Mouse (Mus musculus) cerebellum, postnatal 36 days (tissue): Measurements from ENCODE around the gene C2cd5.

Experiments
- DNase-seq, 2 experiments: peaks; one replicate each; pipeline ENCODE4 v3.0.0; 2021 to 2022; ENCODE audit warnings: mixed read lengths in 2 of 2

C2cd5 gene

DNA sequence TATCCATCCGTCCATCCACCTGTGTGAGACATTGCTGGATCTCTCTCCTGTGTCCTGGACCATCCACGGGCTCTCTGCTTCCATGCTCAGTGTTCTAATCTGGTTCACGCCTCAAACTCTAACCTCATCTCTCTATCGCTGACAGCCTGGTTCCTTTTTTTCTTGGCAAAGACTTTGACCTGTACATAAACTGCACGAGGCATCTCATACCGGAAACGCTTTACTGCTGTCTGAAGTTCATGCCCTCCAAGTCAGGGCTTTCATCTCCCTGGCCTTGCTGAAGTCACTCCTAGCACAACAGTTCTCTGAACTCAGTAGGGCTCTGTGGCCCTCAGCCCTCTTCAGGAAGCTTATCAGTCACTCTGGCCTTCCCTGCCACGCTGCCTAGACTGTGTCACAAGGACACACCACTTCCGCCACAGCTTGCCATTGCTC is 15.1 kb upstream of the C2cd5 start:
- DNase-seq, result no peak

DNA sequence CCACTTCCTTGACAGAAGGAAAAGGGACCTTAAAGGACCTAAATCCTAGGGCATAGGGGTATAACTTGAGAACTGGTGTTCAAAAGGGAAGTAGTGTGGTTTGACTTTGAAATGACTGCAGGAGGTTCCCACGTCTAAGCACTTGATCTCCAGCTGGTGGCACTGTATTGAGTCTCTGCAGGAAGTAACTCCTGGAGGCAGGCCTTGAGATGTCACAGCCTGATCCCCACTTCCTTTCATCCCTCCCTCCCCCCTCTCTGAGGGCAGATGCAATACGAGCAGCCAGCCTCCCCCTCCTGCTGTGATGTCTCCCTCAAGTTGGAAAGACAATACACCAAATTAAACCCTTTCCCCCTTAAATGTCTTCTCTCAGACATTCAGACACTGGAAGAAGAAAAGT is 14.6 kb upstream of the C2cd5 start:
- no peak for DNase-seq

DNA sequence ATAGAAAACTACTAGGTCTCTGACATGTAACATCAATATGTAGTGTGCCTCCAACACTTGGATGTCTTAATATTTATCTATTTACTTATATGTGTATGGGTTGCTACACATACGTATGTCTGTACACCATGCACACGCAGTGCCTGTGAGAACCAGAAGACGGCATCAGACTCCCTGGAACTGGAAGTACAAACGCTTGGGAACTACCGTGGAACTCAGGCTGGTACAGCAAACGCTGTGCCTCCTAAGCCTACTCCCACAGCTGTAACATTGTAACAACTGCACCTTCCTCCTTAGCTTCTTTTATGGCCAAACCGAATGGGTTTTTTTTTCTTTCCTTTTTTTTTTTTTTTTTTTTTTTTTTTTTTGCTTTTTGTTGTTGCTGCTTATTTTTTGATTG is 10.4 kb upstream of the C2cd5 start:
- DNase-seq, result no peak

- no peak for DNase-seq
Measured at GRCm38 (mm10) chr6:143109622-143110218, 9.8 kb upstream of the C2cd5 start.

GRCm38 (mm10) chr6:143108031-143108430 is 8.1 kb upstream of the C2cd5 start:
- no peak for DNase-seq

GRCm38 (mm10) chr6:143107611-143108010 is 7.7 kb upstream of the C2cd5 start:
- no peak for DNase-seq

DNA sequence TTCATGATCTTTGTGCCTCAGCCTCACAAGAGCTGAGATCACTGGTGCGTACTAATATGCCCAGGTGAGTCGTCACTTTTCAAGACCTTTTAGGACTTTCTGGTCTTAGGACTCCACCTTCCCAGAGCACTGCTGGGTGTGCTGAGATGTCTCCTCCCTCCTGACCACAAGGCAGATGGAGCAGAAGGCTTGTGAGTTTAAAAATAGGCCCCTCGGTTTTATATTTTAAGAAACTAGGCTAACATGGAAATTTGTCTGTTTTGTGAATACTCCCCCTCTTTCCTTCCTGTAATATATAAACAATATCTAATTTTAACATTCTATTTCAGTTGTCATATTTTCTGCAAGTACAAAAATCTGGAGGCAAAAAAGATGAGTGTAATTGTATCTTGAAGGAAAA is 5.8 kb upstream of the C2cd5 start:
- DNase-seq, result no peak

GRCm38 (mm10) chr6:143103981-143104680 is 4.2 kb upstream of the C2cd5 start:
- no peak for DNase-seq

DNA sequence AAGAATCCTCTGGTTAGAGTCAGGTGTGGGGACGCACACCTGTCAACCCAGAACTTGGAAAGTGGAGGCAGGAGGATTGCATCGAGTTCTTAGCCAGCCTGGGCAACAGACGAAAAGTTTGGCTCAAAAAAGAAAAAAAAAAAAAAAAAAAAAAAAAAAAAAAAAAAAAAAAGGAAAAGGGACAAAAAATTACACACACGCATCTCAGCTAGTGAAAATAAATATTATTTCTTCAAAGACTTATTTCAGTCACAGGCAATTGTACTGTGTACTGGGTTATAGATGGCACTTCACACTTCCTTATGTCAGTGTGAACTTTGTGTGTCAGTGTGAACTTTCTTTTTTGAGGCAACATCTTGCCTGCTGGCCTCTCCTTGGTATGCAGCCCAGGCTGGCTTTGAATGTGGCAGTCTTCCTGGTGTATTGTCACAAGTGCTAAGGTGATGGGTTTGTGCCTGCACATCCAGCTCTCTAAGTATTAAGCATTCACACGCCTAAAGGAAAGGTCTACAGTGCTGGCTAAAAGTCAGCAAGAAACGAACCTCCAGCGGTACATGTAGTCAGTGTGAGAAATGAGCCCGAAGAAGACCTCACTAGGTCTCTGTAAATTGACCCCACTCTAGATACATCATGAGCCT is 656 bp upstream of the C2cd5 start:
- DNase-seq, result no peak

- peak; percentile 67 to 68 for DNase-seq
Measured at GRCm38 (mm10) chr6:143099281-143099680, 660 bp downstream of the C2cd5 start.

GRCm38 (mm10) chr6:143095126-143095525 is 4.8 kb downstream of the C2cd5 start:
- no peak for DNase-seq

DNA sequence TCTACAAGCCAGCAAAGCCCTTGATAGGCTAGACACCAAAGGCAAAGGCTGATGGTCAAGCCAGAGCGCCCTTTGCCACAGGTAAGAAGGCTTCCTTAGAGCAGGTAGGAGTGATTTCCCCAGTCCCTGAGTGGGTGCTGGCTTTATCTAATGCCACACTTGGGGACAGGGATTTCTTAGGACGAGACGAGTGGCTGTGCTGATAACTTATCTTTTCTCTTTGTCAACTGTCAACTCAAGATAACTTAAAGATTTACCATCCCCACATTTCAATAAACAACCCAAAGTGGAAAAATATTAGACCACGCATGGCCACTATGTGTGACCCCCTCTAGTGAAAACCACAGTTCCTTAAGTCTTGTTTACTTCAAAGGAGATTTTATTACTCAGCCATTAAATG is 7.1 kb downstream of the C2cd5 start:
- DNase-seq, result no peak

DNA sequence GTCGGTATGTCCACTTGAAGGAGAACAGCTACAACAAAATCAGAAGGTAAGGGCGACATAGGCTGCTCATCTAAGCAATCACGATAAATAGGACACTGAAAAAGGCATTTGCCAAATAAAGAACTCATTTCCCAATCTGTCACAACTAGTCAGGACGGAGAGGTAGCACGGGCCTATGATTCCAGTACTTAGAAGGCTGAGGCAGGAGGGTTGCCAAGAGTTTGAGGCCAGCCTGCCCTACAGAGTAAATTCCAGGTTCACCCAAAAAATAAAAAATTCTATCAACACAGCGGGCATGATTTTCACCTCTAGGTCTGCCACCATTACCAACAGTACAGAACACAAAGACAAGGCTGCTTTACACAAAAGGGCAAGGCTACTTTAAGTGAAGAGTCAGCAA is 8.9 kb downstream of the C2cd5 start:
- DNase-seq, result no peak

GRCm38 (mm10) chr6:143087332-143087731 is 12.6 kb downstream of the C2cd5 start:
- no peak for DNase-seq

DNA sequence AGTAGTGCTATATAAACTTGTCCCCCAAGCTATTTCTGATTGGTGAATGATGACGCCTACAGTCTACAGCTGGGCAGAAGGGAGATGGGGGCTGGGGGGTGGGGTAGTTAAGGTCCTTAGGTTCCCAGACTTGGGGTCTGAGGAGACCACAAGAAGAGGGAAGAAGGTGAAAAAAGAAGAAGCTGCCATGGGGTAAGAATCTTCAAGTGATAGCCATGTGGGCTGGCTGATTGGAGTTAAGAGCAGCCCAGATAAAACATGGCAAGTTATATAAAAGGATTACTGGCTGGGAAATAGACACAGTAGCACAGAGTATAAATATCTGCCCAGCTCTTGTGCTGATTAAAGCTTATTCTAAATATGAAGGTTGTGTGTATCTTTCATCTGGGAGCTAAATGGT is 14.0 kb downstream of the C2cd5 start:
- no peak for DNase-seq

DNA sequence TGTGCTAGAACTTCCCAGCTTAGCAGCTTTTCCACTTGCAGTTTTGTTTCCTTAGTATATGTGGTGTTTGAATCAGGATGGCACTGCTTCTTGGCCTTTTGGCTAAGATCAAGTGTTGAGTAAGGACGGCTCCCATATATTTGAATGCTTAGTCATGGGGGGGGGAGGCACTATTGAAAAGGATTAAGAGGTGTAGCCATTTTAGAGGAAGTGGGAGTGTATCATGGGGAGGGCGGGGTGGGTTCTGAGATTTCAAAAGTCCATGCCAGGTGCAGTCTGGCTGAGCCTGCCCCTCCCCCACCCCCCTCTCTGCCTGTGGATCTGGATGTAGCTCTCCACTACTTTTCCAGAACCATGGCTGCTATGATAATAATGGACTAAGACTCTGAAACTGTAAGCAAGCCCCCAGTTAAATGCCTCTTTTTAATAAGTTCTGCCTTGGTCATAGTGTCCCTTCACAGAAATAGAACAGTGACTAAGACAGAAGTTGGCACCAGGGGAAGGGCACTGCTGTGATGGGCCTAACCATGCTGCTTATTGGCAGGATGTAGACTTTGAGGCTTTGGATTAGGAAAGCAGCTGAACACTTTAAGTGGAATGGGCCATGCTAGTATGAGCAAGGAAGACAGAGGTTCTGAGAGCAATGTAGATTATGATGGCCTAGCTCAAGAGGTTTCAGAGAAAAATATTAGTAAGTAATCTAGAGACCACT is 15.5 kb downstream of the C2cd5 start:
- peak; percentile 28 to 30 for DNase-seq

DNA sequence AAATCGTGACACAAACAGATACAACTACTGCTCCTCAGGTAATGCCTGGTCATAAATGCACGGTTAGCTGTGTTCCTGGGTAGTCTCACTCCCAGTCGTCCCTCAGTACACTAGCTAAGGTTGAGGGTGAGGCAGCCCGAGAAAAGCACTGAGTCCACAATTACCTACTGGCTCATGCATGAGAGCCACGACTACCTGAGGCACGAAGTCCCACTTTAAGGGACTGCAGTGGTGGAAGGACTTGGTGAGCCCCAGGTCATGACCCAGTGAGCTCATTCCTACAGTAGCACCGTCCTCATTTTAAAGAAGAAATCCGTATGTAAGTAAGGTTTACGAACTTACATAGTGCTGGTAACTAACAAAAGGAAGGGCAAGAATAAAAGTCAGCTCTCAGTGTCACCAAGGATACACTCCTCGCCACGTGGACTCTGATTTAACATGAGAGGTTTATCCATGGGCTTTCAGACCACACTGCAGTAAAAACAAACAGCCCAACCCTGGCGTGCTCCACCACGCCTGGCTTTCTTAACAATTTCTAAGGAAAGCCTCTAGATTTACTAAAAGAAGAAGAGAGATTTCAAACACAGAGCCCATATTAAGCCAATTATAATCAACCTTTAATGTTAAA is 18.3 kb downstream of the C2cd5 start:
- no peak for DNase-seq

GRCm38 (mm10) chr6:143080774-143081173 is 19.2 kb downstream of the C2cd5 start:
- DNase-seq, result no peak

DNA sequence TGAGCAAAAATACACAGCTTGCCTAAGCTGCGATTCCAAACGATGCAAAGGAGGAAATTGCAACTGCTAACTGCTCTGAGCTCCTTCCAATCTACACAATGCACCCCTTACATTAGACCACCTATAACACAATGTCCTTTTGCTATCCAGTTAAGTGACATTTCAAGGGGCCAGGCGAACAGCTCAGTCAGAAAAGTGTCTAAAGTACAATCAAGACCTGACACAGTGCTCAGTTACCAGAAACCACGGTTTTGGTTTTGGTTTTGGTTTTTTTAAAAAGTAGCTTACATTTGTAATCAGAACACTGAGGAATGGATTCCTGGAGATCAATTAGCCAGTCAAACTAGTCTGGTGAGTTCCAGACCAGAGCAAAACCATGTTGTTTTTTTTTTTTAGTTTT is 20.8 kb downstream of the C2cd5 start:
- DNase-seq, result no peak

- no peak for DNase-seq
Measured at GRCm38 (mm10) chr6:143076461-143076860, 23.5 kb downstream of the C2cd5 start.

DNA sequence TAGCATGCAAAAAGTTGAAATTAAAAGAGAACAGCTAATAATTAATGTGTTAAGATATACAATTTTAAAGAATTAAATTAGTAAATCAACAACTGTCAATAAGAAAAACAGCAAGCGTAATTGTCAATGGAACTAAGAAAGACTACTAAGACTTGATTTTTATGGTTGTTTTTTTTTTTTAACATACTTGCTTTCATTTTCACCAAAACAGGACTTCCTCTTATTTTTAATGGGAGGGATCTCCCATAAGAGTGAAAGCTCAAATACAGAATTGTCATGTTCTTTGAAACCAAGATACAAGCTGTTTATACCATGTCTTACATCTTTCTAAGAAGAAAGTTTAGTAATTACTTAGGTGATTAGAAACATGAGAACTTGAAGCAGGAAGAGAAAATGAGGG is 26.0 kb downstream of the C2cd5 start:
- DNase-seq, result no peak

DNA sequence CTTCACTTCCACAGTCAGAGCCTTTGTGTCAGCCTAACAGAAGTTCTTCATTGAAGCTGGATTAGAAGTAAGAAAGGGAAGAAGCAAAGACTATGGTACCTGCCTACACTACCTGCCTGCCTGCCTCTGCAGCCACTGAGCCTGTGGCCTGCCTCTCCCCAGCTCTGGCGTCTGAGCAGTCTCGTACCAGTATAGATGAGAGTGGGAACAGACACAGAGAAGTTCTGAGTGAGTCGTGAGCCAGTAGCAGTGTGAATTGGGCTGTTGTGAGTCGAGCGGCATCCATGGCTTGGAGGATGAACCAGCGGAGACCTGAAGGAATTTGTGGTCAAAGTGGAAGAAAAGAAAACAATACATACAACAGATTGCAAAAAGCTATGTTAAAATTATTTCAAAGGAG is 26.5 kb downstream of the C2cd5 start:
- no peak for DNase-seq

GRCm38 (mm10) chr6:143072412-143073014 is 27.4 kb downstream of the C2cd5 start:
- no peak for DNase-seq
